Mouse (Mus musculus): Measurements from ENCODE around the gene Madd. TPM values are rescaled to one million over a fixed set of nuclear protein-coding genes. Genes with fewer than 3 reads are reported as not detected.
A peak's percentile ranks its signal among the peaks of the same experiment; 100 is the strongest.

Madd gene
- total and polyA plus RNA-seq, 2 experiments from 2014 or later = 39.8 to 87.1 TPM

DNA sequence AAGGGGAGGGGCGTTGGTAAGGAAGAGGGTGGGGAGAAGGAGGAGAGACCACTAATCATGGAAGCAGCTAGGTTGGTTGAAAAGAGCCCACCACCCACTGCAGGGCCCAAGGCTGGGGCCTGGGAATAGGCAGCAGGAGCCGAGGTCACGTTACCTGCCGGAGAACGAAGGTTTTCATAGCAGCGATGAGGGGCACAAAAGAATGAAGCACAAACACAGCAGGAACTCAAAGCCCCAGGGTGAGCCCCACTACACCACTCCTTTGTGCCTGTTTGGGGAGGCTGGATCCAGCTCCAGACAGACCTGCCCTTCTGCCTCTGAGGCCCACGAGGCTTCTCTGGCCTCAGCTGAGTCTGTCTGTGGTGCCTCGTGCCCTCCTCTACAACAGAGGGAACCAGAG lies 43.9 kb downstream of the Madd start:
- H3K4me1 ChIP-seq (ENCODE audit: insufficient read depth, low read length) = no peaks in the 10 kb centered on the region
- 70% methylated on average over 8 of the region's 8 CpGs for WGBS
- H3K4me2 ChIP-seq (ENCODE audit: low read depth, low read length, poor library complexity, severe bottlenecking) = no peak overlapping the region
- no peak overlapping the region for H3K4me3 ChIP-seq (ENCODE audit: low read depth, low read length)
- no peak overlapping the region for H3K9ac ChIP-seq (replicated peaks; ENCODE audit: low read length, poor library complexity, severe bottlenecking)
- no peak overlapping the region for H3K27ac ChIP-seq (ENCODE audit: low read depth, low read length)
- DNase-seq (ENCODE audit: low spot score) = no peak
- TF ChIP-seq CTCF (IDR thresholded peaks at IDR 0.05) = no peak
- no peak for ATAC-seq (ENCODE audit: low FRiP score)
- no peaks in the 10 kb centered on the region for H3K27me3 ChIP-seq (ENCODE audit: insufficient read depth, low read length)
- H3K9me3 ChIP-seq (ENCODE audit: low read length) = no peaks in the 10 kb centered on the region
- peaks cover 68% of the 10 kb centered on the region for H3K36me3 ChIP-seq (ENCODE audit: insufficient read depth, low read length)

DNA sequence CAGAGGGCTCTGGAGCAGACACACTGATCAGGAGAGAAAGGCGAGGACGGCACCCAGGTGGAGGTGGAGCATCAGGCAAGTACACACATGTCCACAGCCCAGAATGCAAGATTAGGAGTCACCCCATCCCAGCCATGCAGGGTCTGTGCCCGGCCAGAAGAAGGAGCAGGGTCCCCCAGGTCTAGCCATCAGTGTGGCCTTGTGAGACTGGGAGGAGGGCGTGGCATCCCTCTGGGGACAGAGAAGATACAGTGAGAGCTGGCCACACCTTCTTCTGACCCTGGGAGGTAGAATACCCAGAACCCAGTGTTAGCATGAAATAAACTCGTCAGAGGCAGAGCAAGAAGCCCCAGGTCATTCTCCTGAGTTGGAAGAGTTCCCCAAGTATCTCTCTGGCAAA lies 44.3 kb downstream of the Madd start:
- H3K36me3 ChIP-seq (ENCODE audit: insufficient read depth, low read length) = peaks cover 66% of the 10 kb centered on the region
- no peak overlapping the region for H3K4me3 ChIP-seq (ENCODE audit: low read depth, low read length)
- 0 out of 2 replicates have a peak overlapping the region, but pooled peaks have one; percentile 24 for H3K9ac ChIP-seq (replicated peaks; ENCODE audit: low read length, poor library complexity, severe bottlenecking)
- H3K9me3 ChIP-seq (ENCODE audit: low read length) = no peaks in the 10 kb centered on the region
- no peak for DNase-seq (ENCODE audit: low spot score)
- TF ChIP-seq CTCF (IDR thresholded peaks at IDR 0.05) = no peak
- H3K27ac ChIP-seq (ENCODE audit: low read depth, low read length) = no peak overlapping the region
- no peak for ATAC-seq (ENCODE audit: low FRiP score)
- WGBS = 74% methylated on average over 5 of the region's 5 CpGs
- H3K27me3 ChIP-seq (ENCODE audit: insufficient read depth, low read length) = no peaks in the 10 kb centered on the region
- no peaks in the 10 kb centered on the region for H3K4me1 ChIP-seq (ENCODE audit: insufficient read depth, low read length)
- H3K4me2 ChIP-seq (ENCODE audit: low read depth, low read length, poor library complexity, severe bottlenecking) = no peak overlapping the region

DNA sequence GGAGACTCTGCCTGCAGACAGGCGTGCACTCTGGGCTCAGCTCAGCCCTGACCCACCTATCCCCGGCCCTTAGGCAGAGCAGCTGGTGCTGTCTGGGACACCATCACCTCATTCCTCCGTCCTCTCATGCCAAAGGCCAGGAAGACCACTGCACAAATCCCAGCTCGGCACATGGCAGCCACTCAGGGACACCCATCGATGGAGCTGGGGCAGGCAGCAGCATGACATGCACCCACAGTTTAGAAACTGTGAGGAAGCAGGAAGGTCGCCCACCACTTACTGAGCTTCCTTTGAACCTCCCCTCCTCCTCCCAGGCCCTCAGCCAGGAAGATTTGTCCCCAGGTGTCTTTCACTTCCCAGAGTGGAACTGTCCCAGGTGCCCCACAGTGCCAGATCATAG lies 46.2 kb downstream of the Madd start:
- DNase-seq (ENCODE audit: low spot score) = no peak
- no peaks in the 10 kb centered on the region for H3K9me3 ChIP-seq (ENCODE audit: low read length)
- no peak overlapping the region for H3K9ac ChIP-seq (replicated peaks; ENCODE audit: low read length, poor library complexity, severe bottlenecking)
- H3K4me1 ChIP-seq (ENCODE audit: insufficient read depth, low read length) = no peaks in the 10 kb centered on the region
- peaks cover 51% of the 10 kb centered on the region for H3K36me3 ChIP-seq (ENCODE audit: insufficient read depth, low read length)
- no peak overlapping the region for H3K27ac ChIP-seq (ENCODE audit: low read depth, low read length)
- TF ChIP-seq CTCF (IDR thresholded peaks at IDR 0.05) = no peak
- ATAC-seq (ENCODE audit: low FRiP score) = no peak
- WGBS = 87% methylated on average over 6 of the region's 6 CpGs
- no peak overlapping the region for H3K4me3 ChIP-seq (ENCODE audit: low read depth, low read length)
- H3K4me2 ChIP-seq (ENCODE audit: low read depth, low read length, poor library complexity, severe bottlenecking) = no peak overlapping the region
- H3K27me3 ChIP-seq (ENCODE audit: insufficient read depth, low read length) = no peaks in the 10 kb centered on the region

DNA sequence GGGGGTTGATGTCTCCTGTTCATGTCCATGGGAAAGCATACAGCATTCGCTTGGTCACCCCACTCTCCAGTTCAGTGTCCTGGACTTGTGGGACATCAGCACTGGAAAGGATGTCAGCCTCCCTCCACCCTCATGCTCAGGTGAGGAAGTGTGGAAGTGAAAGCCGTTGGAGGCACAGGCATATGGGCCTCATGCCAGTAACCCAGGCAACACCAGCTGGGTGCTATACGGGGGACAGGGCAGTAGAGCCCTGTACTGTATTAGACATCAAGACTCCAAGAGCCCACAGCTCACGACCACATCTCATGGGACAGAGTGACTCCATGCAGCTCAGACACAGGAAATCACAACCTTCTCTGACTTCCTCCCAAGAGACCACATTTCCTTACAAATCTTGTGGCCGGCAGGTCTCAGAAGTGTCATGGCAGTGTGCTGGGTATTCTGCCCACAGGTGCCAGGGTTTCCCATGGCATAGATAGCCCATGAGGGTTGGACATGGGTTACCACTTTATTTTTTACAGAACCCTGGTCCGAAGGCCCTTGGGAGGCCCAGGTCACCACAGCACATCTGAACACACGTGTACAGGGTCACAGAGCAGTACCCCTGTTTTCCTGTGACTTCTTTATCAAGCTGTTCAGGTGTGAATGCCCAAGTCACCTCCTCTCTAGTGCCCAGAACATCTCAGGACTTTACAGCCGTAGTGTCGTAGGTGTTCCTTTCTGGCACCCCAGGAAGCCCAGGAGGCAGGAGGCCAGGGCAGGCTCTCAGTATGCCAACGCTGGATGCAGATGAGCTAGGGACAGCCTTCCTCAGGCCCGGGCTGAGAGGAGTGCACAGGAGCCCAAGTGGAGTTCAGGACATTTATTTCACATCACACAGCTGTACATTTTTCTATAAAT lies 46.9 kb downstream of the Madd start:
- Histone ChIP-seq H3K36me3 (ENCODE audit: insufficient read depth, low read length) (peaks cover 44% of the 10 kb centered on the region), H3K4me1 (ENCODE audit: insufficient read depth, low read length) (no peaks in the 10 kb centered on the region), H3K27me3 (ENCODE audit: insufficient read depth, low read length) (no peaks in the 10 kb centered on the region), H3K4me2 (ENCODE audit: low read depth, low read length, poor library complexity, severe bottlenecking) (no peak overlapping the region), H3K27ac (ENCODE audit: low read depth, low read length) (no peak overlapping the region), H3K4me3 (ENCODE audit: low read depth, low read length) (no peak overlapping the region), H3K9ac (replicated peaks; ENCODE audit: low read length, poor library complexity, severe bottlenecking) (no peak overlapping the region), H3K9me3 (ENCODE audit: low read length) (no peaks in the 10 kb centered on the region)
- TF ChIP-seq CTCF (IDR thresholded peaks at IDR 0.05) = no peak
- no peak for ATAC-seq (ENCODE audit: low FRiP score)
- WGBS = 83% methylated on average over 11 of the region's 11 CpGs
- DNase-seq (ENCODE audit: low spot score) = no peak

DNA sequence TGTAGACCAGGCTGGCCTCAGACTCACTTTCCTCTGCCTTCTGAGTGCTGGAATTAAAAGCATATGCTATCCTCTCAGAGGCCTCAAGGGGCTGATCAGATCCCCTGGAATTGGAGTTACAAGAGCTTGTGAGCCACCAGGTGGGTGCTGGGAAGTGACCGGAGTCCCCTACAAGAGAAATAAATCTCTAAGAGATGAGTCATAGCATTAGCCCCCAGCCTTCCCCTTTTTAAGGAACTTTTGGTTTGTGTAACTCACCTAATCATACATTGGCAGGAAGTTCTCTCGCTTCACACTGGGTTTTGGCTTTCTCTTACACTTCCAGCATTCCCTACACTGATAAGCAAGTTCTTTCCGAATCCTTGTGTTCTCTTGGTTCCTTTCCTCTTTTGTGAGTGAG lies 51.6 kb downstream of the Madd start:
- Histone ChIP-seq H3K4me2 (ENCODE audit: low read depth, low read length, poor library complexity, severe bottlenecking) (no peak overlapping the region), H3K9ac (replicated peaks; ENCODE audit: low read length, poor library complexity, severe bottlenecking) (no peak overlapping the region), H3K9me3 (ENCODE audit: low read length) (no peaks in the 10 kb centered on the region), H3K36me3 (ENCODE audit: insufficient read depth, low read length) (peaks cover 2% of the 10 kb centered on the region; the same call in 1 of the 2 replicates), H3K27ac (ENCODE audit: low read depth, low read length) (no peak overlapping the region), H3K4me3 (ENCODE audit: low read depth, low read length) (no peak overlapping the region), H3K27me3 (ENCODE audit: insufficient read depth, low read length) (no peaks in the 10 kb centered on the region), H3K4me1 (ENCODE audit: insufficient read depth, low read length) (no peaks in the 10 kb centered on the region)
- ATAC-seq (ENCODE audit: low FRiP score) (no peak), DNase-seq (ENCODE audit: low spot score) (no peak)
- WGBS = 91% methylated on average over 3 of the region's 3 CpGs
- TF ChIP-seq CTCF (IDR thresholded peaks at IDR 0.05) = no peak

DNA sequence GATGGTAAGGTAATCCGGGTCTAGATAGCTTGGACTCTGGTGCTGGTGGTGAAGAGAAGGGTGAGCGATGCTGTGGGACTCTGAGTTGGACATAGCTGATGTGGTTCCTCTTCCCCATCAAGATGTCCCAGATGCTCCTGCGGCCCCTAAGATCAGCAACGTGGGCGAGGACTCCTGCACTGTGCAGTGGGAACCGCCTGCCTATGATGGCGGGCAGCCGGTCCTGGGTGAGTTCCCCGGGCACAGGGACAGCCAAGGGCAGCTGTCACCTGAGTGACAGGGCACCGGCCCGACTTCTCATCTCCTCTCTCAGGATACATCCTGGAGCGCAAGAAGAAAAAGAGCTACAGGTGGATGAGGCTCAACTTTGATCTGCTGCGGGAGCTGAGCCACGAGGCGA lies 52.4 kb downstream of the Madd start:
- H3K4me1 ChIP-seq (ENCODE audit: insufficient read depth, low read length) = no peaks in the 10 kb centered on the region
- no peak for ATAC-seq (ENCODE audit: low FRiP score)
- DNase-seq (ENCODE audit: low spot score) = no peak
- 89% methylated on average over 15 of the region's 15 CpGs for WGBS
- H3K9ac ChIP-seq (replicated peaks; ENCODE audit: low read length, poor library complexity, severe bottlenecking) = no peak overlapping the region
- no peaks in the 10 kb centered on the region for H3K27me3 ChIP-seq (ENCODE audit: insufficient read depth, low read length)
- no peaks in the 10 kb centered on the region for H3K36me3 ChIP-seq (ENCODE audit: insufficient read depth, low read length)
- no peak overlapping the region for H3K4me3 ChIP-seq (ENCODE audit: low read depth, low read length)
- H3K9me3 ChIP-seq (ENCODE audit: low read length) = no peaks in the 10 kb centered on the region
- H3K4me2 ChIP-seq (ENCODE audit: low read depth, low read length, poor library complexity, severe bottlenecking) = no peak overlapping the region
- H3K27ac ChIP-seq (ENCODE audit: low read depth, low read length) = no peak overlapping the region
- TF ChIP-seq CTCF (IDR thresholded peaks at IDR 0.05) = no peak
